Mouse (Mus musculus): ENCODE measurements around the gene Amot.

- TF ChIP-seq CTCF (IDR thresholded peaks at IDR 0.05; ENCODE audit: extremely low read depth, insufficient read depth, low read length) (no peak), POLR2A (IDR thresholded peaks at IDR 0.05; ENCODE audit: extremely low read depth, insufficient read depth, low read length) (no peak)
Observed at GRCm38 (mm10) chrX:145516322-145517066, 11.5 kb upstream of the Amot start.

Measured in cortical plate, adult 2 months (tissue).